Mouse (Mus musculus) thymus, adult 2 months (tissue): ENCODE measurements around the gene Wfdc10.

Source experiments
- CTCF ChIP-seq: fragments of 200-500 bp; IDR thresholded peaks from 2 replicates; pipeline ENCODE4 v1.5.1; 2012; ENCODE audit warnings: mild to moderate bottlenecking, control low read depth, low read length, moderate library complexity, borderline replicate concordance; ENCODE audit not compliant: control insufficient read depth, poor library complexity, insufficient read depth; ENCODE audit errors: extremely low read depth
- POLR2A ChIP-seq: fragments of 200-500 bp; IDR thresholded peaks from 2 replicates; pipeline ENCODE4 v1.6.1; 2012; ENCODE audit warnings: mild to moderate bottlenecking, low read length, control low read depth, moderate library complexity; ENCODE audit not compliant: control insufficient read depth, poor library complexity, insufficient read depth; ENCODE audit errors: extremely low read depth

GRCm38 (mm10) chr2:164700959-164701358 lies 45.1 kb downstream of the Wfdc10 start:
- no peak for TF ChIP-seq POLR2A
- TF ChIP-seq CTCF, result no peak
